Mouse (Mus musculus) cerebellum, adult 2 months (tissue): ENCODE measurements around the gene Ccdc124. TPM values are rescaled to one million over a fixed set of nuclear protein-coding genes. Genes with fewer than 3 reads are reported as not detected.

Experiments used
- DNase-seq, 2 experiments: peaks; one replicate each; pipeline ENCODE4 v3.0.0; 2021
- H3K27ac ChIP-seq: fragments of 200-500 bp; 2 replicates; pipeline ENCODE4 v1.5.1; 2012; ENCODE audit warnings: low read length, control low read depth, inconsistent platforms; ENCODE audit not compliant: insufficient read depth
- H3K27me3 ChIP-seq: fragments of 200-500 bp; 2 replicates; pipeline ENCODE4 v1.6.1; 2012; ENCODE audit warnings: inconsistent platforms, mild to moderate bottlenecking, low read length, moderate library complexity; ENCODE audit not compliant: control insufficient read depth, insufficient read depth
- H3K4me1 ChIP-seq: fragments of 200-500 bp; 2 replicates; pipeline ENCODE4 v1.6.1; 2011; ENCODE audit warnings: low read length; ENCODE audit not compliant: control insufficient read depth, insufficient read depth
- H3K4me3 ChIP-seq: fragments of 200-500 bp; replicated peaks from 2 replicates; pipeline ENCODE3; 2011; ENCODE audit warnings: mild to moderate bottlenecking, low read depth, low read length, control low read depth; ENCODE audit not compliant: insufficient read depth
- CTCF ChIP-seq: fragments of 200-500 bp; IDR thresholded peaks from 2 replicates; pipeline ENCODE4 v1.5.1; 2011; ENCODE audit warnings: low read depth, mild to moderate bottlenecking, control low read depth, low read length, moderate library complexity, borderline replicate concordance; ENCODE audit not compliant: insufficient read depth
- POLR2A ChIP-seq: fragments of 200-500 bp; IDR thresholded peaks from 2 replicates; pipeline ENCODE4 v1.6.1; 2011; ENCODE audit warnings: low read length, control low read depth, borderline replicate concordance; ENCODE audit not compliant: insufficient read depth
- WGBS: fragments of 180-500 bp; shearing (Covaris S2); methylation state at CpG from one replicate; pipeline ENCODE4 v1.1.7; 2018; 5-methylcytosine and 5-hydroxymethylcytosine counted together
- polyA plus RNA-seq: library from polyadenylated mRNA; depleted of rRNA; stranded (reverse); fragments of >200 nt; gene quantifications from 2 replicates; pipeline ENCODE4 v1.2.3, GENCODE M21; 2012

Gene Ccdc124
- polyA plus RNA-seq, 1 experiment: 145 TPM

- peak; percentile 82 to 83 for DNase-seq
- Histone ChIP-seq H3K4me1 (no peaks in the 10 kb centered on the region; the same call in 1 of the 2 replicates), H3K27ac (no peak overlapping the region), H3K27me3 (no peaks in the 10 kb centered on the region), H3K4me3 (peak overlapping the region; percentile 63)
- WGBS: 4% methylated on average over 33 of the region's 33 CpGs
- TF ChIP-seq POLR2A (peak; percentile 58; the same call in 1 of the 2 replicates), CTCF (no peak)
These were observed 17.1 kb downstream of the Ccdc124 start for GRCm38 (mm10) chr8:70856541-70857197.

DNA sequence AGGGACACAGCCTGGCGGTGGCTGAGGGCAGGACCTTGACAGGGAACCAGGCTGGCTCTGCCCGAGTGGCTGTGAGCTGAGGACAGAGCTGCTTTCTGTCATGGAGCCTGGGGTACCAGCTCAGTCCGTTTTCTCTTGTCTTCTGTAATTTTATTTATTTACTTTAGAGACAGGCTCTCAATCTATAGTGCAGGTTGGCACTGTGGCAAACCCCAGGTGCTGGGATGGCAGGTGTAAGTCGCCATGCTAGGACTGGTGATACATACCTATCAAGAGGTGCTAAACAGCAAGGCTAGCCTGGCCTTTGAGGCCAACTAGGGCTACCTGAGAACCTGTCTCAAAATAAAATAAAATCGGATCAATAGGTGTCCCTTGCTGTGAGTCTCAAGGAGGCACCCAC lies 17.7 kb downstream of the Ccdc124 start:
- no peak overlapping the region for H3K4me3 ChIP-seq
- 75% methylated on average over 5 of the region's 5 CpGs for WGBS
- DNase-seq: no peak
- H3K4me1 ChIP-seq: no peaks in the 10 kb centered on the region; the same call in 1 of the 2 replicates
- H3K27me3 ChIP-seq: no peaks in the 10 kb centered on the region
- TF ChIP-seq CTCF (no peak), POLR2A (no peak)
- H3K27ac ChIP-seq: no peak overlapping the region

DNA sequence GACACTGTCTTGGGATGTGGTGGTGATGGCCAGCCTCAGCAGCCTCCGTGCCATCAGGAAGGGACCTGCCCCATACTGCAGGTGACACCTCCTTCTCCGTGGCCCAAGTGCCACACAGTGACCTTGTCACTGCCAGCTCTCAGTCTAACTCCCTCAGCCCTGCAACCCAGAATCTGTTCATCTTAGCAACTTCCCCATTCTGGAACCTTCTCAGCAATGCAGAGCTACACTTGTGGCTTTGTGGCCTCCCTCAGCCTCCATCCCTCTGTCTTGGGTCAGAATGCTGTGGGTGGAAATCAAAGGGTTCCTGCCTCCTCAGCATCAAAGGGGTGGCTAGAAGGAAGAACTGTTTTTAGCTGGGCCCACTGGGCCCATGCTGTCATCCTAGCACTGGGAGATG lies 19.9 kb downstream of the Ccdc124 start:
- WGBS: 93% methylated on average over 2 of the region's 2 CpGs
- H3K27me3 ChIP-seq: no peaks in the 10 kb centered on the region
- no peak for DNase-seq
- H3K4me1 ChIP-seq: no peaks in the 10 kb centered on the region; the same call in 1 of the 2 replicates
- TF ChIP-seq CTCF (no peak), POLR2A (no peak)
- H3K27ac ChIP-seq: no peak overlapping the region
- no peak overlapping the region for H3K4me3 ChIP-seq

- WGBS: 80% methylated on average over 41 of the region's 41 CpGs
- H3K27me3 ChIP-seq: no peaks in the 10 kb centered on the region
- H3K4me3 ChIP-seq: no peak overlapping the region
- no peak for DNase-seq
- H3K27ac ChIP-seq: no peak overlapping the region
- H3K4me1 ChIP-seq: no peaks in the 10 kb centered on the region; the same call in 1 of the 2 replicates
- TF ChIP-seq CTCF: no peak
- TF ChIP-seq POLR2A: no peak
These were observed 21.0 kb downstream of the Ccdc124 start for GRCm38 (mm10) chr8:70852595-70853231.

DNA sequence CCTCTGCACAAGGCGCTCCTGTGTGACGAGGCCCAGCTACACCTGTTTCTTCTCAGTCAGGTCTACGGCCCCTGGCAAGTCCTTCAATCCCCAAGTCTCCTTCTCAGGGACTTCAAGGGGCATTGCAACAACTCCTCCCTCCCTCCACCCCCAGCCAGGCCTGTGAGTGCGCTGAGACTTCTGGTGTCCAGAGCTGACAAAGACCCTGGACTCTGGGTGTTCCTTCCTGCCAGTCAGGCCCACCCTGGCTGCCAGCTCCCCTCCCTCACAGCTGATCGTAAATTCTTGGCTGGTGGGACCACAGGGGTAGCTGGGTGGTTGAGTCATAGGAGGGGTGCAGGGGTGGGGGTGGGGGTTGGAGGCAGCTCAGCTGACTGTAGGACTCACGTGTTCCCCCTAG lies 21.9 kb downstream of the Ccdc124 start:
- no peak overlapping the region for H3K27ac ChIP-seq
- DNase-seq: no peak
- H3K4me1 ChIP-seq: no peaks in the 10 kb centered on the region; the same call in 1 of the 2 replicates
- WGBS: 71% methylated on average over 6 of the region's 6 CpGs
- no peak overlapping the region for H3K4me3 ChIP-seq
- H3K27me3 ChIP-seq: no peaks in the 10 kb centered on the region
- TF ChIP-seq POLR2A (no peak), CTCF (no peak)

GRCm38 (mm10) chr8:70850947-70851346 lies 22.8 kb downstream of the Ccdc124 start:
- no peak for DNase-seq
- no peaks in the 10 kb centered on the region for H3K4me1 ChIP-seq
- H3K27me3 ChIP-seq: no peaks in the 10 kb centered on the region
- H3K27ac ChIP-seq: no peak overlapping the region
- TF ChIP-seq POLR2A (no peak), CTCF (no peak)
- H3K4me3 ChIP-seq: no peak overlapping the region
- whole genome bisulfite sequencing: 86% methylated on average over 4 of the region's 4 CpGs

GRCm38 (mm10) chr8:70850132-70850845 lies 23.4 kb downstream of the Ccdc124 start:
- no peak for TF ChIP-seq CTCF
- H3K27ac ChIP-seq: no peak overlapping the region
- H3K4me3 ChIP-seq: no peak overlapping the region
- no peaks in the 10 kb centered on the region for H3K4me1 ChIP-seq
- whole genome bisulfite sequencing: 80% methylated on average over 7 of the region's 7 CpGs
- no peak for DNase-seq
- H3K27me3 ChIP-seq: no peaks in the 10 kb centered on the region
